Mouse (Mus musculus) cortical plate, adult 2 months (tissue): ENCODE results near the gene Galnt3.

Experiments
- CTCF ChIP-seq: fragments of 200-500 bp; IDR thresholded peaks from 2 replicates; pipeline ENCODE4 v1.5.1; 2011; ENCODE audit warnings: mild to moderate bottlenecking, control low read depth, low read length; ENCODE audit not compliant: insufficient read depth; ENCODE audit errors: extremely low read depth
- POLR2A ChIP-seq: fragments of 200-500 bp; IDR thresholded peaks from 2 replicates; pipeline ENCODE4 v1.6.1; 2011; ENCODE audit warnings: mild to moderate bottlenecking, low read length, control low read depth; ENCODE audit not compliant: insufficient read depth; ENCODE audit errors: extremely low read depth

DNA sequence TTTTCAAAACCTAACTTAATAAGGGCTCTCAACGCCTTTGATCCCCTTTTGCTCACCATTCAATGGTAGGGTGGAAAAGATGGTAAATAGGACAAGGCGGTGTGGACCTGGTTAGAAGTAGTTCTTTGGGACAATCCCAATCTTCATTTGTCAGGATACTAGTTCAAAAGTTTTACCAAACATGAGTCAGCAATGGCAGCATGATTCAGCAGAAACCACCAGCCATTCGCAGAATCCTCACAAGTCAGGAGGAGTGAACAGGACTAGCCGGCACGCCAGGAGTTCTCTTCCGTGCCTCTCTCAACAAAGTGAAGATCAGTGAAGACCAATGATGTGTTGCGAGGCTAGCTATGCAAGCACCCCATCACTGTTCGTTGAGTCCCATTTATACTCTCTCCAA is 40.2 kb upstream of the Galnt3 start:
- TF ChIP-seq CTCF (no peak), POLR2A (no peak)
